Mouse (Mus musculus): Measurements from ENCODE around the gene Kank3. TPM values are rescaled to one million over a fixed set of nuclear protein-coding genes. Genes with fewer than 3 reads are reported as not detected.

The Kank3 gene
- polyA plus RNA-seq, 1 experiment from 2014 or later, result 73.5 TPM

- Histone ChIP-seq H3K4me3 (ENCODE audit: low read length) (no peak overlapping the region), H3K9ac (replicated peaks; ENCODE audit: low read length) (no peak overlapping the region), H3K27me3 (ENCODE audit: insufficient read depth, low read length) (no peaks in the 10 kb centered on the region), H3K4me2 (replicated peaks; ENCODE audit: low read depth, low read length) (no peak overlapping the region), H3K9me3 (ENCODE audit: low read length) (no peaks in the 10 kb centered on the region), H3K36me3 (ENCODE audit: insufficient read depth, low read length) (no peaks in the 10 kb centered on the region), H3K27ac (ENCODE audit: low read length) (no peak overlapping the region), H3K4me1 (ENCODE audit: insufficient read depth, low read length) (no peaks in the 10 kb centered on the region)
- 54% methylated on average over 4 of the region's 4 CpGs for WGBS
- ATAC-seq (ENCODE audit: low FRiP score, low TSS enrichment), result no peak
These were observed 6.1 kb upstream of the Kank3 start for GRCm38 (mm10) chr17:33804205-33804604.

GRCm38 (mm10) chr17:33804745-33805144 lies 5.6 kb upstream of the Kank3 start:
- WGBS, result 52% methylated on average over 1 of the region's 1 CpGs
- Histone ChIP-seq H3K36me3 (ENCODE audit: insufficient read depth, low read length) (no peaks in the 10 kb centered on the region), H3K4me3 (ENCODE audit: low read length) (no peak overlapping the region), H3K4me1 (ENCODE audit: insufficient read depth, low read length) (no peaks in the 10 kb centered on the region), H3K9me3 (ENCODE audit: low read length) (no peaks in the 10 kb centered on the region), H3K9ac (replicated peaks; ENCODE audit: low read length) (no peak overlapping the region), H3K4me2 (replicated peaks; ENCODE audit: low read depth, low read length) (no peak overlapping the region), H3K27me3 (ENCODE audit: insufficient read depth, low read length) (no peaks in the 10 kb centered on the region), H3K27ac (ENCODE audit: low read length) (no peak overlapping the region)
- ATAC-seq (ENCODE audit: low FRiP score, low TSS enrichment), result no peak

GRCm38 (mm10) chr17:33807181-33807888 lies 3.0 kb upstream of the Kank3 start:
- Histone ChIP-seq H3K27ac (ENCODE audit: low read length) (no peak overlapping the region), H3K4me1 (ENCODE audit: insufficient read depth, low read length) (peaks cover 14% of the 10 kb centered on the region), H3K4me3 (ENCODE audit: low read length) (no peak overlapping the region), H3K4me2 (replicated peaks; ENCODE audit: low read depth, low read length) (no peak overlapping the region), H3K27me3 (ENCODE audit: insufficient read depth, low read length) (no peaks in the 10 kb centered on the region), H3K9me3 (ENCODE audit: low read length) (no peaks in the 10 kb centered on the region), H3K9ac (replicated peaks; ENCODE audit: low read length) (no peak overlapping the region), H3K36me3 (ENCODE audit: insufficient read depth, low read length) (no peaks in the 10 kb centered on the region)
- WGBS, result 26% methylated on average over 8 of the region's 9 CpGs
- ATAC-seq (ENCODE audit: low FRiP score, low TSS enrichment), result no peak

- WGBS, result 38% methylated on average over 10 of the region's 10 CpGs
- Histone ChIP-seq H3K4me3 (ENCODE audit: low read length) (no peak overlapping the region), H3K27ac (ENCODE audit: low read length) (no peak overlapping the region), H3K4me1 (ENCODE audit: insufficient read depth, low read length) (peaks cover 22% of the 10 kb centered on the region), H3K36me3 (ENCODE audit: insufficient read depth, low read length) (no peaks in the 10 kb centered on the region), H3K27me3 (ENCODE audit: insufficient read depth, low read length) (no peaks in the 10 kb centered on the region), H3K9me3 (ENCODE audit: low read length) (no peaks in the 10 kb centered on the region), H3K9ac (replicated peaks; ENCODE audit: low read length) (no peak overlapping the region), H3K4me2 (replicated peaks; ENCODE audit: low read depth, low read length) (no peak overlapping the region)
- no peak for ATAC-seq (ENCODE audit: low FRiP score, low TSS enrichment)
These were observed 2.1 kb upstream of the Kank3 start for GRCm38 (mm10) chr17:33808192-33808591.

- Histone ChIP-seq H3K27me3 (ENCODE audit: insufficient read depth, low read length) (no peaks in the 10 kb centered on the region), H3K4me3 (ENCODE audit: low read length) (peak overlapping the region; percentile 69), H3K4me1 (ENCODE audit: insufficient read depth, low read length) (peaks cover 25% of the 10 kb centered on the region), H3K36me3 (ENCODE audit: insufficient read depth, low read length) (no peaks in the 10 kb centered on the region), H3K27ac (ENCODE audit: low read length) (peak overlapping the region; percentile 69), H3K4me2 (replicated peaks; ENCODE audit: low read depth, low read length) (peak overlapping the region; percentile 97), H3K9ac (replicated peaks; ENCODE audit: low read length) (peak overlapping the region; percentile 76), H3K9me3 (ENCODE audit: low read length) (no peaks in the 10 kb centered on the region)
- 10% methylated on average over 7 of the region's 7 CpGs for WGBS
- ATAC-seq (ENCODE audit: low FRiP score, low TSS enrichment), result peak; percentile 17; the same call in 1 of the 2 replicates
These were observed 810 bp downstream of the Kank3 start for GRCm38 (mm10) chr17:33811142-33811516.

GRCm38 (mm10) chr17:33812475-33812874 lies 2.2 kb downstream of the Kank3 start:
- H3K4me1 ChIP-seq (ENCODE audit: insufficient read depth, low read length), result peaks cover 32% of the 10 kb centered on the region
- H3K4me3 ChIP-seq (ENCODE audit: low read length), result peak overlapping the region; percentile 15; the same call in 1 of the 2 replicates
- H3K4me2 ChIP-seq (replicated peaks; ENCODE audit: low read depth, low read length), result peak overlapping the region; percentile 97
- peak overlapping the region; percentile 35; the same call in 1 of the 2 replicates for H3K9ac ChIP-seq (replicated peaks; ENCODE audit: low read length)
- WGBS, result 18% methylated on average over 3 of the region's 3 CpGs
- H3K27me3 ChIP-seq (ENCODE audit: insufficient read depth, low read length), result no peaks in the 10 kb centered on the region
- no peak for ATAC-seq (ENCODE audit: low FRiP score, low TSS enrichment)
- no peaks in the 10 kb centered on the region for H3K9me3 ChIP-seq (ENCODE audit: low read length)
- peak overlapping the region; percentile 79 for H3K27ac ChIP-seq (ENCODE audit: low read length)
- no peaks in the 10 kb centered on the region for H3K36me3 ChIP-seq (ENCODE audit: insufficient read depth, low read length)

GRCm38 (mm10) chr17:33812990-33813389 lies 2.7 kb downstream of the Kank3 start:
- peak overlapping the region; percentile 15 for H3K4me3 ChIP-seq (ENCODE audit: low read length)
- no peaks in the 10 kb centered on the region for H3K27me3 ChIP-seq (ENCODE audit: insufficient read depth, low read length)
- H3K4me2 ChIP-seq (replicated peaks; ENCODE audit: low read depth, low read length), result peak overlapping the region; percentile 97
- H3K9me3 ChIP-seq (ENCODE audit: low read length), result no peaks in the 10 kb centered on the region
- ATAC-seq (ENCODE audit: low FRiP score, low TSS enrichment), result no peak
- H3K9ac ChIP-seq (replicated peaks; ENCODE audit: low read length), result peak overlapping the region; percentile 35; the same call in 1 of the 2 replicates
- no peaks in the 10 kb centered on the region for H3K36me3 ChIP-seq (ENCODE audit: insufficient read depth, low read length)
- WGBS, result 46% methylated on average over 4 of the region's 4 CpGs
- H3K4me1 ChIP-seq (ENCODE audit: insufficient read depth, low read length), result peaks cover 36% of the 10 kb centered on the region
- H3K27ac ChIP-seq (ENCODE audit: low read length), result peak overlapping the region; percentile 79

- Histone ChIP-seq H3K4me2 (replicated peaks; ENCODE audit: low read depth, low read length) (no peak overlapping the region), H3K27me3 (ENCODE audit: insufficient read depth, low read length) (no peaks in the 10 kb centered on the region), H3K4me3 (ENCODE audit: low read length) (no peak overlapping the region), H3K4me1 (ENCODE audit: insufficient read depth, low read length) (peaks cover 44% of the 10 kb centered on the region), H3K36me3 (ENCODE audit: insufficient read depth, low read length) (peaks cover 18% of the 10 kb centered on the region; the same call in 1 of the 2 replicates), H3K27ac (ENCODE audit: low read length) (no peak overlapping the region), H3K9ac (replicated peaks; ENCODE audit: low read length) (no peak overlapping the region), H3K9me3 (ENCODE audit: low read length) (no peaks in the 10 kb centered on the region)
- 87% methylated on average over 6 of the region's 6 CpGs for WGBS
- no peak for ATAC-seq (ENCODE audit: low FRiP score, low TSS enrichment)
These were observed 5.1 kb downstream of the Kank3 start for GRCm38 (mm10) chr17:33815399-33815798.

GRCm38 (mm10) chr17:33816612-33817011 lies 6.3 kb downstream of the Kank3 start:
- WGBS, result 60% methylated on average over 5 of the region's 5 CpGs
- Histone ChIP-seq H3K36me3 (ENCODE audit: insufficient read depth, low read length) (peaks cover 25% of the 10 kb centered on the region; the same call in 1 of the 2 replicates), H3K27me3 (ENCODE audit: insufficient read depth, low read length) (no peaks in the 10 kb centered on the region), H3K4me3 (ENCODE audit: low read length) (peak overlapping the region; percentile 67), H3K4me1 (ENCODE audit: insufficient read depth, low read length) (peaks cover 34% of the 10 kb centered on the region), H3K27ac (ENCODE audit: low read length) (peak overlapping the region; percentile 88), H3K9me3 (ENCODE audit: low read length) (no peaks in the 10 kb centered on the region), H3K4me2 (replicated peaks; ENCODE audit: low read depth, low read length) (peak overlapping the region; percentile 96), H3K9ac (replicated peaks; ENCODE audit: low read length) (peak overlapping the region; percentile 89)
- ATAC-seq (ENCODE audit: low FRiP score, low TSS enrichment), result no peak

- no peaks in the 10 kb centered on the region for H3K27me3 ChIP-seq (ENCODE audit: insufficient read depth, low read length)
- peak overlapping the region; percentile 89 for H3K9ac ChIP-seq (replicated peaks; ENCODE audit: low read length)
- H3K36me3 ChIP-seq (ENCODE audit: insufficient read depth, low read length), result peaks cover 33% of the 10 kb centered on the region
- peak; percentile 96 for ATAC-seq (ENCODE audit: low FRiP score, low TSS enrichment)
- H3K4me2 ChIP-seq (replicated peaks; ENCODE audit: low read depth, low read length), result peak overlapping the region; percentile 96
- H3K4me1 ChIP-seq (ENCODE audit: insufficient read depth, low read length), result peaks cover 33% of the 10 kb centered on the region
- peak overlapping the region; percentile 88 for H3K27ac ChIP-seq (ENCODE audit: low read length)
- no peaks in the 10 kb centered on the region for H3K9me3 ChIP-seq (ENCODE audit: low read length)
- H3K4me3 ChIP-seq (ENCODE audit: low read length), result peak overlapping the region; percentile 67
- under 1% methylated on average over 89 of the region's 89 CpGs for WGBS
These were observed 7.1 kb downstream of the Kank3 start for GRCm38 (mm10) chr17:33817184-33817968.

Measured in kidney, embryonic 16.5 days (tissue).